Mouse (Mus musculus) ovary, postnatal 14 days (tissue): ENCODE measurements around the gene Vars.
A peak's percentile ranks its signal among the peaks of the same experiment; 100 is the strongest.
"Not testable (repeated sequence)": the region's sequence is repeated elsewhere in the genome, so short reads cannot be mapped to it uniquely, and the experiment has no call there.

Experiments used
- DNase-seq: peaks from one replicate; pipeline ENCODE4 v3.0.0; 2022; ENCODE audit warnings: low spot score

The Vars gene

GRCm38 (mm10) chr17:35024261-35024660 is 23.5 kb downstream of the Vars start:
- DNase-seq: no peak

- DNase-seq: no peak
Measured at GRCm38 (mm10) chr17:35024691-35025488, 24.1 kb downstream of the Vars start.

GRCm38 (mm10) chr17:35026206-35026605 is 25.4 kb downstream of the Vars start:
- DNase-seq: no peak

DNA sequence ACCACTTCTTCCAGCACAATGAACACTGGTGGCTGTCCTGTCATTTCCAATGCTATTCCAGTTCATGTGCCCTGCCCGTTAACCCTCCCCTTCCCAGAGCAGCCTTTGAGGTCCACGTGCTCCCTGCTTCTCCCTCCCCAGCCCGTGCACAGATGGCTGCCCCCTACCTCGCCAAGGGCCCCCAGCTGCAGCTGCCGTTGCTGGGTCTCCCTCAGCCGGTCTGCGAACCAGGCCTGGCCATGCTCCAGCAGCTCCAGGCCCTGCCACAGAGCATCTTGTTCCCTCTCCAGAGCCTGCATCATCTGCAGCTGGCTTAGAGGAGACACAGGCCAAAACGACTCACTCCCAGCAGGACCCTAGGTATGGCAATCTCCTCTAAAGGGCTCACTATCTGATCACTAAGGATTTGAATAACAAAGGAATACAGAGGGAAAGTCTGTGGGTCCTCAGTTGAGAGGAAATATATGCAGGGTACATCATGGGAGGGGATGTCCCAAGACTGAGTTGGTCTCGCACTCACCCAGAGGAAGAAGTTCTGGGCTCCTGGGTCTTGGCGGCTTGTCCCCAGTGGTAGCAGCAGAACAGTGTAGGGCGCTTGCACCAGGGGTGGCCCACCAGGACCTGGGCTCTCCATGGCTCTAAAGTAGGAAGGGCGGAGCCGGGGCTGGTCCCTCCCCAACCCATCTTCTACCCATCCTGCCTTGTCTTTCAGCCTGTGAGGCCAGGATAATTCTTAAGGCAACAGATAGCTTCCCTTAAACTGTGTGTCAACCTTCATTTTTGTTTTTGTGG is 26.7 kb downstream of the Vars start, which contains the start of gene Sapcd1:
Gene Sapcd1 (minus strand): TSS at position 740 of the 792 bp plus-strand sequence.
- no peak for DNase-seq

GRCm38 (mm10) chr17:35028315-35028714 is 27.5 kb downstream of the Vars start:
- DNase-seq: no peak

DNA sequence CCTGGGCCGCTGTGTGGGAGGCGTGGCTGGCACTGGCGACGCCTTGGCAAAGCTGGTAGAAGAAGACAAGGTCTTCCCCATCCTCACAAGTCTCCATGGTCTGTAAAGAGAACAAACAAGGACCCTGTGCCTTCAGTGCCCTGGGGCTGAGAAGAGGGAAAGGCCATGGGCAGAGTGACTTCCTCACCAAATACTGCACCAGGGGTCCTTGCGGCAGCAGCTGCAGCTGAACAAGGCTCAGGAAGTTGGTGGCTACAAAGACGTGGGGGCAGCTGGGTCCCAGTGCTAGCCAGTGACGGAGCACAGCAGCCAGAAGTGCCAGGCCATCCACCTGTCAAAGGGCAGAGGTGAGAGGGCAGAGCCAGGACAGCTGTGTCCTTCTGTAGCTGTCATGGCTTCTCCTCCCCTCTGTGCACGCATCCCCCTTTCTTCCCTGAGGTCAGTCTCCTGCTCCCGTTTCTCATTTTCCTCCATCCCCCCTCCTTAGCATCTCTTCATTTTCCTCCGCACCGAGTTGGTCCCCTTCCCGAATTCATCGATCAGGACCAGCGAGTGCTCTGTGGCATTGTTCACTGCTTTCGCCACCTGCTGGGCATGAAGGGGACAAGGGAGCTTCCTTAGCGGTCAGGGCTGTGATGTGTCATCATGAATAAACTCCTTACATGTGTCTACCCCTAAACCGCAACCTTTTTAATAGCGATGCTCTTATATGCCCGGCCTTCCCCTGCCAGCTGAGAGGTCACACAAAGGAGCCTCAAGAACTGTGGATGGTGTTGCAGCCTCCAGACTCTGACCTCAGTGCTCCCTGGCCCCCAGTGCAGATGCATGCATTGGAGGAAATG is 29.1 kb downstream of the Vars start:
- DNase-seq: no peak

GRCm38 (mm10) chr17:35031272-35031671 is 30.5 kb downstream of the Vars start:
- DNase-seq: no peak

- no peak for DNase-seq
Measured at GRCm38 (mm10) chr17:35031880-35032279, 31.1 kb downstream of the Vars start.

DNA sequence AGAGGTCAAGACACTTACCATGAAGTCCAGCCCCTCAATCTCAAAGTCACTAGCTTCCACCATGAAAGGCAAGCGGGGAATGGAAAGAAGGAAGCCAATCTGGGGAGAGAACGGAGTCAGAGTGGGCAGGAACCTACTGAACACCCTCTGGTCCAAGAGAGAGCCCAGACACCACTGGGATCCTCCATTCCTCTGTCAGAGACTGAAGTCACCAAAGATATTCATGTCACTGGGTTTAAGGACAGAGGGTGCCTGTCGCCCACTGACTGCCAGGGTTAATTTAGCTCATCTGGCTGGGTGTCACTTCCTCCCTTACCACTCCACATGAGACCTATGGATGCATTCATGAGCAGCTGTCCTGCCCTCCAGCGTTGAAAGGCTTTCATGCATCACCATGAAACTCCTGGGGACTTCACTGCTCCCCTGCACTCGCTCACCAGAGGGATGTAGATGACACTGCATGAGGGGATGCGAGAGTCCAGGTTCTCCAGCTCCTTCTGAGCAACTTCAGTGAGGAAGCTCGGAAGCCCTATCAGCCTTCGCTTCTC is 31.6 kb downstream of the Vars start:
- DNase-seq: no peak

GRCm38 (mm10) chr17:35033703-35034102 is 32.9 kb downstream of the Vars start:
- DNase-seq: not testable (repeated sequence)

DNA sequence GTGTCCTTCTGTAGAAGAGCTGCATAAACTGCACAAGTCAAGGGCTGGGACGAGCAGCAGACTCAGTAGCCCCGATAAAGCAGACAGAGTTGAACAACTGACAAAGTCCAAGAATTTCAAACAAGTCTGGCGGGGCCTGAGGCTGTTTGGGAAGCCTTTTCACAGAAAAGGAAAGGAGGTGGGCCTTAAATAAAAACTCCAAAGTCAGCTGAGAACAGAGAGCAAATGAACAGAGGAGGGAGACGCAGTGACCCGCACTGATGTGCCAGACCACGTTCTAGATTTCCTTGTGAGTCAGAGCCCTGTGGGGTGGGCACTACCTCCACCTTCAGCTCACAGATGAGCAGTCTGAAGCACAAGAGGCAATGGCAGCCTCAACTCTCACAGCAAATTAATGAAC is 34.1 kb downstream of the Vars start:
- DNase-seq: no peak

DNA sequence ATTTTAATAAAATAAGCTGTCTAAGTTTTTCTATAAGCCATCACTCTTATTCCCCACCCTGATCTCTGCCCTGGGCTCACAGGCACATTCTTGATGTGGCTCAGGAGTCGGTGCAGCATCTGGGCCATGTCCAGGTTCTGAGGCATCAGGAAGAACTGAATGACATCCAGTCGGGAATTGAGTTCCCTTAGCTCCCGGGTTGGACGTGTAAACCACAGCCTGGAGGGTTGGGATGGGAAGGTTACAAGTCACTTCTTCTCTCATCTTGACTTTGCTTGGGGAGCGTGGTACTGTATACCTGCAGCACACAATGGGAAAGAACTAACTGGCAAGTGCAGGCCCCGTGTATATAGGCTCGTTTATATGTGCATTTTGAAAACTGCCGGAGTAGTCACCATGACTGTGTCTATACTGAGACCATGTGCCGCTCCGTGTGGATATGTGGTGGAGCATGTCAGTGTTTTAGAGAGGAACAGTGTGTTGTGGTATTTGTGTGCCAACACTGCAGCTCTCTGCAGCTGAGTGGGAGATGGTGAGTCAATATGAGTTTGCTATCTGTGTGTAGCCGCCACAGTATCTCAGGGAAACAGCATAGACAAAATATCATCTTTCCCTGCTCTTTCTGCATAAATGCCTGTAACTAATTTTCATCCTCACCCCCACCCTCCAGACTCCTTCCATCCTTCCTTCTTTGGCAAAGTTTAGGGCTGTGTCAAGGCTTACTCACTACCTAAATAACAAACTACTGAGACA is 38.5 kb downstream of the Vars start:
- no peak for DNase-seq

DNA sequence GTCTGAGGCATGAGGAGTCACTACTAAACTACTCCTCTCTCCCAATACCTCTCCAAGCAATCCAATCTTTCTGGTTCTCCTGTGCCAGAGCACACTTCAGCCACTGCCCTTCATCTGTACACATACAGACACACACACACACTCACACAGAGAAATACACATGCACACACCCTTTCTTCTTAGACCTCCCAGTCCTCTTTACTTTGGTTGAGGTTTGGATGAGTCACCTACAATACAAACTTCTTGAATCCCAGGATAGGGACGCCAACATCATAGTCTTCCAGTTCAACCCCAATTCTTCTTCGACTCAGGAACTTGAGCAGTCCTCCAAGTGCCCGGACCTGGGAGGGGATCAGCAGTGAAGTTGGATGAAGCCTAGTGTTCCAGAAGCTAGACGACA is 43.0 kb downstream of the Vars start:
- DNase-seq: no peak

DNA sequence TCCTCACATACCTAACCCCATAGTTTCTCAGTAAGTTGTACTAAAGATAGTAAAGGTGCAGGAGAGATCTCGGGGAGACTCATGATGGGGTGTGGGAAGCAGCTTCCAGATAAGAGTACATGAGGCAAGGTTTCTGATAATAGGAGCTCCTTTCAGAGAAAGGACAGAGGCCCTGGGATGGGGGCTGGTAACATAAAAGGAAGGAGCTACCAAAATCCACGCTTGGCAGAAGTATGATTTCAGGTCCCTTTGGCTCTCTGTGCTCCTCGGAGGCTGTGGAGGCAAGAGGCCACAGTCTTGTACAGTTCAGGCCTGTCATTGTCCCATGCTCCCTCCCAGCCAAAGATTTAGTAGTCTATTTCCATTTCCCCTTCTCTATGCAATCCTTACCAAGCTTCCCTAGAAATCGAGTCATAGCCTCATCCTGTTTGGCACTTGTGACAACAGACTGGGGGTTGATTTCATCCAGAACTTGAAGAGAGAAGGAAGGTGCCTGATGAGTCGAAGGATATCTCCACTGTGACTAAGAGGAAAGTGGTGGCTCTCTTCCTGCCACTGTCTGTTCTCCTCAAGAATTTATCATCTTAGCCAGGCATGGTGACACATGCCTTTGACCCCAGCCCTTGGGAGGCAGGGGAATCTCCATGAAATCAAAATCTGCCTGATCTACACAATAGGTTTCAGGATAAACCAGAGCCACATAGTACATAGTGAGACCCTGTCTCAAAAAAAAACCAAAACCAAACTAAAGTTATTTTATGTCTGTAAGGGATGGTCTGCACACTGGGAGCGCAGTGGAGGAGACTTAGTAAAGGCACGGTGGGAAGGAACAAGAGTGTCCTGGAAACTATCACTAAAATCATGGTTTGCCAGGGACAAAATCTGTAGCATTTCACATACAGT is 44.4 kb downstream of the Vars start:
- no peak for DNase-seq

DNA sequence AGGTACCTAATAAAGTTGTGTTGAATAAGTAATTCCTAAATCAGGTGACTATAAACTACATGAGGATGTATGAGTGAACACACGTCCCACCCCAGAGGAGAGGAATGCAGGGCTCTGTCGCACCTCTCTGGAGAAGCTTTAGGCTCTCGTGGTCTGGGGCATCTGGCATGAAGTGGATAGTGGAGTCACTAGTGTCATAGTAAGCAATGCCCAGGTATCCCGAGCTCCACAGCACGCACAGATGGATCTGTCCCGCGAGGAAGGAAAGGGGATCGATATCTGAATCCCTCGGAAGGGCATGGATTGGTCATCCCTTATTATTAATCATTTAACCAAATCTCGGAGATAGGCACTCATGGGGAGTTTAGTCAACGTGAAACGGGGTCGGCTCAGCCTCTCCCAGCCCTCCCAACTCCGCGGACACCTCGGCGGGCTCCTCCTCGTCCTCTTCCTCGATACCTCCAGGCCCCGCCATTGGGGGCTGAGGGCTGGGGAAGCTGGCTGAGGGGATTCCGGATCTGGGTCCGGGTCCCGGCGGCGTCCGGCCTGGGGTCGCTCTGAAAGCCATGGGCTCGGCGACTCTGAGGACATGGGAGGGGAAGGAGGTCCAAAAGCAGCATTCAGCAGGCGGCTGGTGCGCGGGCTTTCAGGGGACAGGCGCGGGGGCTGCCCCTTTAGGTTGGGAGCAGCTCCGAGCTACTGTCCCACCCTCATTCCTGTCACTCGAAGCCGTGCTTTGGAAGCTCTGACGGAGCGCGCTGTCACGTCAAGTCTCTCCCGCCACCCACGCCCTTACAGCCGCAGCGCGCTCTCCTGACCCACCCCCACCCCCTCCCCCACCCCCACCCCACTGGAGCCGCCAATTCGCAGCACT is 45.3 kb downstream of the Vars start:
- no peak for DNase-seq

- DNase-seq: peak; percentile 96
Measured at GRCm38 (mm10) chr17:35046681-35047455, 46.1 kb downstream of the Vars start, which contains the start of gene Msh5. Gene Msh5, minus strand, starts transcription at chr17:35046745.

DNA sequence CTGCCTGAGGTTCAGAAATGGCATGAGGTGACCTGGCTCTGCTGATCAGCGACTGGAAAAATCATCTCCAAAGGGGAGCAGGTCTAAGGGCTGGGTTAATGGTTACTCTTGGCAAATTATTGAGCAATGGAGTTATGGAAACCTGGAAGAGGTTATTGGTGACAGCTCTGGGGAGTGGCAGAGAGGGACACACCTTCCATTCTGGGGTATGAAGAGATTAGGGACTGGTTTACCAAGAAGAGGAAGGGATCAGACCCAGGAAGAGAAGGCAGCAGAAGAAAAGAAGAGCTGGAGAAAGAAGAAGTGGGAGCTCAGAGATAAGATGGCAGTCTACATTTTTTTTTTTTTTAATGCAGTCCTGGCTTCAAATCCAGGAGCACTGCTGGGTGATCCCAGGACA is 46.9 kb downstream of the Vars start:
- no peak for DNase-seq
